Comparison of ENCODE assay signal across 23 mouse cellular contexts in genomic region chr19:47534131-47534530, GRCm38 (mm10). TPM values are rescaled to one million over a fixed set of nuclear protein-coding genes. Genes with fewer than 3 reads are reported as not detected.
DNase-seq lines count a peak whose midpoint lies in the region; ATAC-seq and TF ChIP-seq lines count a peak whose summit lies in the region.
"Had no signal": no experiment of that assay in that cellular context is flagged by ENCODE, and none has a peak within 500 bp of the region (broad histone marks: within the 10 kb centered on the region; RNA-seq: fewer than 3 reads in every experiment).

No protein-coding gene starts in this region.

- no peaks in the 10 kb centered on the region for H3K9me3 ChIP-seq in kidney, postnatal 0 days (replicated peaks; ENCODE audit: low read length)
- peaks cover 5% of the 10 kb centered on the region for H3K9me3 ChIP-seq in kidney, embryonic 14.5 days (ENCODE audit: control insufficient read depth, low read length)
- no peaks in the 10 kb centered on the region for H3K9me3 ChIP-seq in lung, embryonic 14.5 days (ENCODE audit: low read depth, low read length)
- H3K9me3 ChIP-seq: forebrain, embryonic 15.5 days; limb, embryonic 15.5 days; neural tube, embryonic 13.5 days had no signal

- no peak overlapping the region for H3K27ac ChIP-seq in kidney, postnatal 0 days
- no peak overlapping the region for H3K27ac ChIP-seq in kidney, embryonic 14.5 days (ENCODE audit: low read depth, low read length)
- H3K27ac ChIP-seq in lung, embryonic 14.5 days (ENCODE audit: low read depth): no peak overlapping the region
- H3K27ac ChIP-seq: embryonic facial prominence, embryonic 10.5 days; forebrain, embryonic 15.5 days; hindbrain, postnatal 0 days; limb, embryonic 15.5 days; liver, embryonic 14.5 days; neural tube, embryonic 13.5 days had no signal

- H3K4me2 ChIP-seq in kidney, postnatal 0 days (ENCODE audit: low read length): no peak overlapping the region
- H3K4me2 ChIP-seq in kidney, embryonic 14.5 days (replicated peaks; ENCODE audit: low read depth, low read length): no peak overlapping the region
- no peak overlapping the region for H3K4me2 ChIP-seq in lung, embryonic 14.5 days
- H3K4me2 ChIP-seq: forebrain, embryonic 15.5 days; limb, embryonic 15.5 days; neural tube, embryonic 13.5 days had no signal

- no peak for ATAC-seq in frontal cortex, adult (ENCODE audit: low TSS enrichment)
- ATAC-seq in kidney, postnatal 0 days (replicated peaks; ENCODE audit: low FRiP score, low read depth): no peak
- no peak for ATAC-seq in kidney, embryonic 14.5 days (ENCODE audit: low FRiP score, low TSS enrichment)
- ATAC-seq in lung, embryonic 14.5 days (ENCODE audit: insufficient read depth): no peak
- ATAC-seq: forebrain, embryonic 15.5 days; hindbrain, postnatal 0 days; intestine, embryonic 16.5 days had no signal

- H3K27me3 ChIP-seq in kidney, postnatal 0 days (ENCODE audit: insufficient read depth, low read length): no peaks in the 10 kb centered on the region
- H3K27me3 ChIP-seq in kidney, embryonic 14.5 days (ENCODE audit: control insufficient read depth, insufficient read depth, low read length): no peaks in the 10 kb centered on the region
- no peaks in the 10 kb centered on the region for H3K27me3 ChIP-seq in lung, embryonic 14.5 days (ENCODE audit: insufficient read depth, low read length)
- H3K27me3 ChIP-seq: forebrain, embryonic 15.5 days; limb, embryonic 15.5 days; neural tube, embryonic 13.5 days had no signal

- H3K4me3 ChIP-seq in kidney, postnatal 0 days (replicated peaks; ENCODE audit: low read depth, low read length): no peak overlapping the region
- H3K4me3 ChIP-seq in kidney, embryonic 14.5 days (ENCODE audit: low read length): no peak overlapping the region
- H3K4me3 ChIP-seq in lung, embryonic 14.5 days (ENCODE audit: low read depth, low read length): no peak overlapping the region
- H3K4me3 ChIP-seq: embryonic facial prominence, embryonic 10.5 days; forebrain, embryonic 15.5 days; limb, embryonic 15.5 days; neural tube, embryonic 13.5 days had no signal

- peaks cover 10% of the 10 kb centered on the region; the same call in 1 of the 2 replicates for H3K36me3 ChIP-seq in kidney, postnatal 0 days (ENCODE audit: insufficient read depth, low read length)
- peaks cover 11% of the 10 kb centered on the region; the same call in 1 of the 2 replicates for H3K36me3 ChIP-seq in kidney, embryonic 14.5 days (ENCODE audit: control insufficient read depth, insufficient read depth, low read length)
- H3K36me3 ChIP-seq in lung, embryonic 14.5 days (ENCODE audit: insufficient read depth): peaks cover 14% of the 10 kb centered on the region; the same call in 1 of the 2 replicates
- H3K36me3 ChIP-seq: forebrain, embryonic 15.5 days had no signal

- DNase-seq in frontal cortex, adult 2 months (ENCODE audit: extremely low spot score in 1 of 2, low spot score in 1 of 2): peak; percentile 32 to 78
- DNase-seq in kidney, postnatal 0 days (ENCODE audit: low spot score): peak; percentile 35
- DNase-seq in lung, embryonic 14.5 days: peak; percentile 48
- DNase-seq in lung, adult 18-20 months: no peak
- DNase-seq in kidney, postnatal 36 days: peak; percentile 42 to 50
- DNase-seq in embryo, embryonic 9.5 days (ENCODE audit: extremely low spot score): no peak
- DNase-seq: adrenal gland, postnatal 36 days; cerebellum, adult 11 months; cerebellum, adult 9-11 months; gastrocnemius, postnatal 25 days; lung, postnatal 4 days; midbrain, embryonic 14.5 days; spleen, adult 18-20 months; thymus, postnatal 25 days had no signal

- no peak overlapping the region for H3K9ac ChIP-seq in kidney, postnatal 0 days (ENCODE audit: low read depth, low read length)
- H3K9ac ChIP-seq in kidney, embryonic 14.5 days (ENCODE audit: low read depth, low read length): no peak overlapping the region
- no peak overlapping the region for H3K9ac ChIP-seq in lung, embryonic 14.5 days
- H3K9ac ChIP-seq: forebrain, embryonic 15.5 days; limb, embryonic 15.5 days; liver, embryonic 14.5 days; neural tube, embryonic 13.5 days had no signal

- WGBS in kidney, postnatal 0 days: 31% methylated on average over 1 of the region's 1 CpGs
- WGBS in kidney, embryonic 14.5 days: 38% methylated on average over 1 of the region's 1 CpGs
- 61% methylated on average over 1 of the region's 1 CpGs for WGBS in lung, embryonic 14.5 days

- TF ChIP-seq CTCF in kidney, postnatal 0 days (IDR thresholded peaks at IDR 0.05; ENCODE audit: low read depth): no peak
- no peak for TF ChIP-seq CTCF in lung, embryonic 14.5 days (IDR thresholded peaks at IDR 0.05; ENCODE audit: low read depth)

- peaks cover 21% of the 10 kb centered on the region for H3K4me1 ChIP-seq in kidney, postnatal 0 days (replicated peaks; ENCODE audit: insufficient read depth, low read length)
- peaks cover 24% of the 10 kb centered on the region; the same call in 1 of the 2 replicates for H3K4me1 ChIP-seq in kidney, embryonic 14.5 days (ENCODE audit: control insufficient read depth, insufficient read depth, low read length)
- H3K4me1 ChIP-seq in lung, embryonic 14.5 days (ENCODE audit: insufficient read depth): peaks cover 23% of the 10 kb centered on the region

RNA-seq across cellular contexts. Expression of gene Stn1, which starts 3.2 kb away (rescaled TPM):
- polyA plus RNA-seq in frontal cortex, adult 2 months (2012; rRNA removed): 16.2 and 19.8 TPM in 2 replicates
- polyA plus RNA-seq in kidney, postnatal 0 days (2015; fragmentation: Nextera tagmentation; extraction: Ambion mirVana): 31.5 and 33.9 TPM in 2 replicates
- polyA plus RNA-seq in kidney, embryonic 14.5 days (2014; fragmentation: Nextera tagmentation; extraction: Ambion mirVana): 54.7 and 55.0 TPM in 2 replicates
- polyA plus RNA-seq in lung, embryonic 14.5 days (2014; fragmentation: Nextera tagmentation; extraction: Ambion mirVana): 55.5 and 65.5 TPM in 2 replicates

RNA-seq across cellular contexts. Expression of gene Slk, which starts 45.3 kb away (rescaled TPM):
- 33.8 and 39.7 TPM in 2 replicates for polyA plus RNA-seq in frontal cortex, adult 2 months (2012; rRNA removed)
- 12.5 and 14.6 TPM in 2 replicates for polyA plus RNA-seq in kidney, postnatal 0 days (2015; fragmentation: Nextera tagmentation; extraction: Ambion mirVana)
- polyA plus RNA-seq in kidney, embryonic 14.5 days (2014; fragmentation: Nextera tagmentation; extraction: Ambion mirVana): 16.5 and 20.6 TPM in 2 replicates
- polyA plus RNA-seq in lung, embryonic 14.5 days (2014; fragmentation: Nextera tagmentation; extraction: Ambion mirVana): 20.6 and 21.2 TPM in 2 replicates

Comparison
In these comparisons a context has a peak if more than half of its experiments do, and no peak if none do; other contexts are left out.
1. DNase-seq: peak in frontal cortex, adult 2 months (2 of 2), kidney, postnatal 0 days (single experiment), lung, embryonic 14.5 days (single experiment) and kidney, postnatal 36 days (2 of 2); none in lung, adult 18-20 months (0 of 2) and embryo, embryonic 9.5 days (single experiment).